Mouse (Mus musculus) adrenal gland, postnatal 10 days (tissue): ENCODE results near the gene Sec11a. TPM values are rescaled to one million over a fixed set of nuclear protein-coding genes. Genes with fewer than 3 reads are reported as not detected.
A peak's percentile ranks its signal among the peaks of the same experiment; 100 is the strongest.
"Not testable (repeated sequence)": the region's sequence is repeated elsewhere in the genome, so short reads cannot be mapped to it uniquely, and the experiment has no call there.

ENCODE experiments used
- DNase-seq: peaks from one replicate; pipeline ENCODE4 v3.0.0; 2021; ENCODE audit warnings: mixed read lengths
- long read RNA-seq, 2 experiments: library from polyadenylated mRNA; stranded (forward); transcript quantifications; one replicate each; pipeline ENCODE4 v2.0.0; 2021
- total RNA-seq, 2 experiments: library from RNA; stranded (reverse); gene quantifications; 2 replicates each; pipeline ENCODE4 v1.2.3; 2021

Gene Sec11a
- total RNA-seq, result 100 to 1,000 TPM; 113 to 124 TPM
- long read RNA-seq, experiment 1, transcript Sec11a-201 (6 exons, 1,345 nt), result major isoform, 152 of 169 reads
- long read RNA-seq, experiment 1, partial matches to known transcripts, result 1 of 169 reads
- long read RNA-seq, experiment 1, other reads (novel, unspliced or antisense), result 15 of 169 reads
- long read RNA-seq, experiment 2, transcript Sec11a-201 (6 exons, 1,345 nt), result major isoform, 80 of 85 reads
- long read RNA-seq, experiment 2, partial matches to known transcripts, result 1 of 85 reads
- long read RNA-seq, experiment 2, other reads (novel, unspliced or antisense), result 4 of 85 reads

DNA sequence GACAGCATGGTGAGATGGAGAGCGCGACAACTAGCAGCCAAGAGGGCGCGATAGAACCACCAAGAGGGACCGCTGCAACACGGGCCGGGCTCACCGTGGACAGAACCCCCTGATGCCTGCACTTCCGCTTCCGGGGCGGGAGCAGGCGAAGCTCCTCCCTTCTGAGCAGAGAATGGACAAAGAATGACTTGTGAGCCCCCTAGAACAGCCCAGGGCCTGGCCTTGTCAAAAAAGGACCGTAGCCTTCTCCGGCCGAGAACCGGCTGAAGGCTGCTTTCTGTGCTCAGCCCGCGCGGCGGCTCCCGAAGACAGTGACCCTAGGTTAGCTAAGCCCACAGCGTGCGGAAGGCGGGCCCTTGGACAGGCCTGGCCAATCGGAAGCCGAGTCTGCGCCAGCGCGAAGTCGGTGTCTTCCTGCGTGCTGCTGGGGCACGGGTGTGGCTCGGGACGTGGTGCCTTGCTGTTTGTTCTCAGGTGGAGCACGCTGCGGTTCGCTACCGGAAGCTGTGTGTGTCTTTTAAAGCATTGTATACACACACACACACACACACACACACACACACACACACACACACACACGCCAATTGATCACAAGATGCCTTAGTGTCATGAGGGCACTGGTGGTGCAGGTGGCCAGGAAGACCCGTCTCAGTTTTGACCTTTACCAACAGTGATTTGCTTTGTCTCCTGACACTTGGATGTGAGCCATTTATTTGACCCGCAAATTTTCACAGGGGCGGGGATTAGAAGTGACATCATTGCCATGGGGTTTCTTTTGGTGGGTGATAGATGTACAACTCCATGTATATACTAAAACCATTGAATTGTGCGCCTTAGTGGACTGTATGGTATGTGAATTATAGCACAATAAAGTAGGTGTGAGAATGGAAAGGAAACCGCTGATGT lies at the start of gene Sec11a:
Sec11a (minus strand) TSS at position 336 of the 906 bp plus-strand sequence.
- DNase-seq, result peak; percentile 95

DNA sequence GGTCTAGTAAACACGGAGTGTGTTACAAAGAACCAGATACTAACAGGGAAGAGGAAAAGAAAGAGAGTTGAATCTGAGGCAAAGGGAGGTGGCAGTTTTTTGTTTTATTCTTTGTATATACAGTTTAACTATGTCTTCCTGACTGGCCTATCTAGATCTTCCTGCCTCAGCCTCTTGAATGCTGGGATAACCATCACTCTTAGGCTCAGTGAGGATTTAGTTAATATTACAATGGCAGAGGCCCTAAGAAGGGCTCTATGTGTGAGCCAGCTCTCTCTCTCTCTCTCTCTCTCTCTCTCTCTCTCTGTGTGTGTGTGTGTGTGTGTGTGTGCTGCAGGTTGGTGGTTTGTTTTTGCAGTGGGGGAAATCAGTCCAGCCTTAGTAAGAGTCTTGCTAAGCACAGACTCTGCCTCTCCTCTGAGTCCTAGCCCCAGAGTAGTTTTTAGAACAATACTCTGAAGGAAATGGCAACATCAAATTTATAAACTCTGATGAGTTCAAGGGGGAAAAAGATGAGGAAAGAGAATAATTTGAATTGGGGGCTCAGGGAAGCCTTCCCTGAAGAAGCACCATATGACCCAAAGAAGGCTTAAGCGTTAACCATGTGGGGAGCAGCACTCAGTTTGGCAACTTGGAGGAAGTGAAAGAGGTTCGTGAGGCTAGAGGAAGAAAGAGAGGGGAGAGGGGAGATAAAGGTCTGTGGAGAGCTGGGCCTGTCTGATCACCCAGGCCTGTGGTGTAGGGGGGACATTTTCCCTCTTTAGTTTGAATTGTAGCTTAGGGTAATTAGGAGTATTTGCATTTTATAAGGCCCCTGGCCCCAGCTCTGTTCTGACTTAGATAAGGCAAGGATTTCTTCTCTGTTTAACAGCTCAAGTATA lies 47.9 kb upstream of the Sec11a start:
- no peak for DNase-seq

DNA sequence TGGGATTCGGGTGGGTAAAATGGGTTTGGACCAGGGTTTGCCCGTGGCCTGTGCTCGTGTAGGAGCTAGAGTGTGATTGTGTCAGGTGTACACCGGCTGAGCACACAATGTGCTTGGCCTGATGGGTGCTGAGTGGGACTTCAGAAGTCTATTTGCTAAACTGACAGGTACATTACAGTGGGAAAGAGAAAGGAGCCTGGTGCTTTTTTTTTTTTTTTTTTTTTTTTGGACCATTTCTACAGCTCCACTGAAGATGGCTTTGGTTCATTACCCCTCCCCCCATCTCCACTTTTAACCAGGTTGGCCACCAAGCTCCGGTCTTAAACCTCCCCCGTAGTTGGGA lies 47.1 kb upstream of the Sec11a start:
- no peak for DNase-seq

DNA sequence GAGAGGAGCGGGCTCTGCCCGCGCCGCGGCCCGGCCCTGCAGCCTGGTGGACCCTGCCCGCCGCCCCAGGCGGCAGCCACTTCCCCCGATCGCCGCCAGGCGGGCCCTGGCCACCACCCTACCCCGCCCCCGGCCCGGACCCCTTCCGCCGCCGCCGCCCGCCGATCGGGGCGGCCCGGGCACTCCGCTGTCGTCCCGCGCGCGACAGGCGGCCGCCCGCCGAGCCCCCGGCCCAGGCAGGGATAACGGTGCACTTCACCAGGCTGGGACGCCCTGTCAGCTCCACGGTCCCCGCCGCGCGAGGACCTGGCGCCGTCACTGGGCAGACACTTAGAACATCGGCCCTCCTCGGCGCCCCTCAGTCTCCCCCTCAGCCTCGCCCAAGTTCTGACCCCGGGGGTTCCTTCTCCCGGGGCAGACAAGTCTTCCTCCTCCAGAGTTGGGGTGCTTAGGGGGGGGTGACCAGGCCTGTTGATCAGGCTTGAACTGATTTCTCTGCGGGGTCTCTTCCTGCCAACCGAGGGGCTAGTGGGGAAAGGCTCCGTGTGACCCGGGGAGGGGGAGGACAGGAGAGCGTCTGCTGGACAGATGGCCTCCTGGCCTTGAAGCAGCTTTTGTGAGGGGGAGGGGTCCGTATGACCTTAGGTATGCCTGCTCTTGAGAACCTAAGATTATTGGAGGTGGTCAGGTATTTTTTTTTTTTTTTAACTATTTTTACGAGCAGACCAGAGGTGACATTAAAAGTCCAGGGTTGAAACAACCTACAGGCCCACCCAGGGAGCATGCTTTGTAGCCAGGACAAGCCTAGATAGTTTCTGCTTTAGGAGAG lies 46.5 kb upstream of the Sec11a start:
- DNase-seq, result peak; percentile 41

DNA sequence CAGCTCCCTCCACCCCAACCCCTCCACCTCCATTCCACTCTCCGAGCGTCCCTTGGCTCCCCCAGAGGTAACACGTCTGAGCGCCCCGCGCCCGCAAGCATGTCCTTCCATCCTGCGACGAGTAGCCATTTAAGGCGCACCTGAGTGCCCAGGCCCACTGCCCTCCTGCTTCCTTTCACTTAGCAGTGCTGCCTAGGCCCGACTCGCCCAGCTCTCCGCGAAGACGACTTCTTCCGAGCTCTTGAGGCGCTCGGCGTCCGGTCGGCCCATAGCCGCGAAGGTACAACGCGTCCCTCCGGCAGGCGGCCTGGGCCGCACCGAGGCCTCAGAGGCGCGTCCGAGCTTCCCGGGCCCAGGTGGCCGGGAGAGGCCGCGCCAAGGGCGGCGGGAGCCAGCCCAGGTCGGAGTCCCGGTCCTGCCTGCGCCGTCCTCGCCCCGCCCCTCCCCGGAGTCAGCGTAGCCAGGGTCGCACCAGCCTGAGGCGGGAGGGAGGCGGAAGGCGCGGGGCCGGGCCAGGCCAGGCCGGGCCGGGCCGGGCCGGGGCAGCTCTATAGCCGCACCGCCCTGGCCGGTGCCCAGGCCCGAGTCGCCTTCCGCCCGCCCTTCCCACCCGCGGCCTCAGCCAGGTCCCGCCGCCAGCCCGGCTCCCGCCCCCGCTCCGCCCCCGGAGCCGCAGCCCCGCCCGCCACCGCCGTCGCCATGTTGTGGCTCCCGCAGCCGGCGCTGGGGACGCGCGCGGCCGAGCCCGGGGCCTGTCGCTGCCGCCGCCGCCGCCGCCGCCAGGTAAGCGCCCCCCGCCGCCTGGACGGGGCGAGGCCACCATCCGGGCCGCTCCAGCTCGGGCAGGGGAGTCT lies 45.6 kb upstream of the Sec11a start, which contains the start of gene Zfp592:
Zfp592 (plus strand) TSS at position 702 of the 854 bp plus-strand sequence.
- peak; percentile 95 for DNase-seq

DNA sequence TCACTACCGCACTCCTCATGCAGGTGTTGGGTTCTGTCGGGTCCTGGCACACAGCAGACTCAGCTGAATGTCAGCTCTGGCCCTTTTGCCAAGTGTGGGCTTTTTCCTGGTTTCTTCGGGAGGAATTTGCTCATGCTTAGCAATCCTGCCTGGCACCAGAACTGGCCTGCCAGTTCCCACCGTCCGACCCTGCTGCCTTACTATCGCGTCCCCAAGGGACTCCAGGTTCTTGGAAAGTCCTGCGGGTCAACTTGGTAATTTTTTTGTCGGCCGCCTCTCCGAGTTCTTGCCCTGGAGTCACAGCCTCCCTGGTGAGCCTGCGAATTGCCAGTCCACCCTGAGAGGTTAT lies 45.0 kb upstream of the Sec11a start:
- DNase-seq, result peak; percentile 63

DNA sequence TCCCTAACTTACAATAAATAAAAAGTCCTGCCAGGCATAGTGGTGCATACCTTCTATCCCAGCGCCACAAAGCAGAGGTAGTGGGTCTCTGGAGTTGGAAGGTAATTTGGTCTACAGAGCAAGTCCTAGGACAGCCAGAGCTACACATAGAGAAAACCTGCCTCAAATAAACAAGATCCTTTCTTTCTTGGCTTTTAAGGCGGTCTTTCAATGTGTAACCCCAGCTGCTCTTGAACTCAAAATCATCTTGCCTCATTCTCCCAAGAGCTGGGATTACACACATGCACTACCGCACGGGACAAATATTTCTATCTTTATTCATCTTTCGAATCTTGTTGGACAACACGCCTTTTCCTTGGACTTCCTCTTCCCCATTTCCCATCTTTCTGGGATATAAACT lies 44.5 kb upstream of the Sec11a start:
- no peak for DNase-seq

DNA sequence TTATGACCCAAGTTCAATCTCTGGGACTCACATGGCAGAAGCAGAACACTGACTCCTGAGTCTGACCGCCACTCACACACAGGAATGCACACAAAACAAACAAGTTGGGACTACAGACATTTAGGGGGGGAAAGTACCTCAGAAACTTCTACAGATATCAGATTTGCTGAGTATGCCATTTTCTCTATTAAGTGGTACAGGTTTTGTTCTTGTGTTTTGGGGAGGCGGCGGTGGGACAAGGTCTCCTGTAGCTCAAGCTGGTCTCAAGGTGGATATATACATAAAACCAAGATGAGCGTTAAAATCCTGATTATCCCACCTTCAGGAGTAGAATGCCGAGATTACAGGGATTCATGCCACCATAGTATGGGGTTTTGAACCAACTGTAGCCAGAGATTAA lies 44.0 kb upstream of the Sec11a start:
- DNase-seq, result no peak

DNA sequence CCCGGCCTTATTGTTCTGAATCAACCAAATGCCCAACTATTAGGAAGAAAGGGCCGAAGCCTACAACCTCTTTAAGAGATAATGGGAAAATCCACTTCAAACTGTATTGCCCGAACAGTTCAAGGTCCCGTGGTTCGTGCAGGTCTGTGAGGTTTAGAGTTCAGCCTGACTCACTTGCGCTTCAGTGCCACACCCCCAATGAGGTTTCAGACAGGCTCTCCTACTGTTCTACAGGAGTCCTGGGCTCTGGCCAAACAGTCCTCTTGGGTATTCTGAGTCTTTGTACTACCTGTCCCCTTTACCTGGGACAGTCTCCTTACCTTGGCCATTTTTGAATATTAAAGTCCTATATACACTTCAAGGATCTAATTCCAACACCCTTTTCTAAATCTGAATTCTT lies 42.7 kb upstream of the Sec11a start:
- DNase-seq, result no peak

DNA sequence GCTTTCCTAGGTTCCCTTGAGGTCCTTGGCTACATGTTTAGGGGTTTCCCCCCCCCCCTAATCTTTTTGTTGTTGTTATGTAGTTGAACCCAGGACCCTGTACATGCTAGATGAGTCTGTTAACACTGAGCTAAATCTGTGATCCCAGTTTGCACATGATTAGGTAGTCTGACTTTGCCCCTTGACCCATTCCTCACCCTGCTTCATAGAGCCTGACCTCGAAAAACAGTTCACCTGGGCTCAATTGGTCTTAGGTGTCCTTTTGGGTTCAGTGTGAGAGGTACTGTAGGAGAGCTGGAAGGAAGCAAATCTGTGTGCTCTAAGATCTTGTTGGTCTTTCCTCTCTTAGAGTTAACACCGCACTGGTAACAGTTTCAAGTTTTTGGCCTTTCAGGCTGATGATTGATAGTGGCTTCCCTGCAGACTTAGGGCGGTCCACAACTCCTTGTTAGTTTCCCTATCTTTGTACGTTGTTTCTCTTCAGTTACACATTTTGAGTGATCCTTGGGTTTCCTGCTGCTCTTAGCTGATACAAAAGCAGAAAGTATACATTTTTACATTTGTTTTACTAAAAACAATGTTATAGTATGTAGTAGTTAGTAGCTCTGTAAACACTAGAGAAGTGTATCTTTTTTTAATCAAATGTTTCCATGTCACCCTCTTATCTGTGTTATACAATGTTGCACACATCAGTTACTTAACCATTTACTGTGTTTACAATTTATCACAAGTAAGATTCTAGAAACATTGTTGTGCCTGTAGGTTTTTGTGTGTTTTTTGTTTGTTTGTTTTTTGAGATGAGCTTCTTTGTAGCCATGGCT lies 40.4 kb upstream of the Sec11a start:
- no peak for DNase-seq

DNA sequence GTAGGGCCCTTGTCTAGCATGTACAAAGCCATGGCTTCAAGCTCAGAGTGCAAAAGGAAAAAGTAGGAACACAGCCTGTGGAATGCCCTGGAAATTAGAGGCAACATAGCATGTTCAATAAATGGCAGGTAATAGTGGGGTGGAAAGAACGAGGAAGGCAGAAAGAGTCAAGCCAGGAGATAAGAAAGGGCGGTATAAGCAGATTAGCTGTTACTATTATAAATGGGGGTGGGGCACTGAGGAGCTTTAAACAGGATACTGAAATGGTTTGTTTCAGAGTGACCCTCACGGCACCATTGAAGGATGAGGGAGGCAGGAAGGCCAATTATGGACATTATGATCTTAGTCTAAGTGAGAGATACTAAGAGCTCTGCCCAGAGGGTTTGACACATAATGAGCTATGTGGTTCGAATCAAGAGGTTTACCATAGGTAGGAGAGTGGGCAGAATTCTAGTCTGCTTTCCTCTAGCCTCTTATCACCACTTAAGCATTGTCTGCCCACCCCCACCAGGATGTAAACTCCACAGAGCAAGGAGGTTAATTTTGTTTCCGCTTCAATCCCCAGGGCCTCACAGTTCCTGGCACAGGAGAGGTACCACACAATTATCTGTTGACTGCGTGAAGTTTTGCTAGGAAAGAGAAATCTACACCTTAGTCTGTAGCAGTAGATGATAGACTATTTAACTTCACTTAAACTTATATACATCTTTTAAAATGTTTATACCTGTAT lies 39.0 kb upstream of the Sec11a start:
- no peak for DNase-seq

DNA sequence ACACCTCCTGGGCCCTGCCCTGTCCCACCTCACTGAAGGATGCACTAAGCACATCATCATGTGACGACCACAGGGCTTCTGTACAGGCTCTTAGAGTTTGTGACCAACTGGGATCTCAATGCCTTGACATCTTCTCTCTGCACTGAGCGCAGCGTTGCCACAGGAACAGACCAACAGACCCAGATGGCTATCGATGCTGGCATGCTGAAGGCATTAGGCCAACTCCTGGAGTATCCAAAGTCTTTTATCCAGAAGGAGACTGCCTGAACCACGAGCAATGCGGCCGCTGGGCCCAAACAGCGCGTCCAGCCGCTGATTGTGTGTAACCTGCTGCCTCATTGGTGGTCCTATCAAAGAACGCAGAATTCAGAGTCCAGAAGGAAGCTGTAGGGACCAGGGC lies 33.0 kb upstream of the Sec11a start:
- no peak for DNase-seq

DNA sequence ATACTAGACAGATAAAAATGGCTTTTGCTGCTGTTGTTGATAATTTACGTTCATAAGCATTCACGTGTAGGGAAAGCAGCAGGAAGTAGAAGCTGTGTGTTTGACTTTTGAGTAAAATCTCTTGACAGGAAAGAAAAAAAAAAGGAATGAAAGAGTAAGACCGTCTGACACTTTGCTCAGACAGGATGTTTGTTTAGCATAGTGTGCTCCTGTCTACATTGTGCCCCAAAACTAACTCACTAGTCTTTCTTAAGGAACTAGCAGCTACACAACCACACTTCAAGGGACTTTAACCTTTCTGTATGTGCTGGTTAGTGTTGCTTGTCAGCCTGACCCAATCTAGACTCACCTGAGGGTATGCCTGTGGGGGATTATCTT lies 26.0 kb upstream of the Sec11a start:
- not testable (repeated sequence) for DNase-seq

DNA sequence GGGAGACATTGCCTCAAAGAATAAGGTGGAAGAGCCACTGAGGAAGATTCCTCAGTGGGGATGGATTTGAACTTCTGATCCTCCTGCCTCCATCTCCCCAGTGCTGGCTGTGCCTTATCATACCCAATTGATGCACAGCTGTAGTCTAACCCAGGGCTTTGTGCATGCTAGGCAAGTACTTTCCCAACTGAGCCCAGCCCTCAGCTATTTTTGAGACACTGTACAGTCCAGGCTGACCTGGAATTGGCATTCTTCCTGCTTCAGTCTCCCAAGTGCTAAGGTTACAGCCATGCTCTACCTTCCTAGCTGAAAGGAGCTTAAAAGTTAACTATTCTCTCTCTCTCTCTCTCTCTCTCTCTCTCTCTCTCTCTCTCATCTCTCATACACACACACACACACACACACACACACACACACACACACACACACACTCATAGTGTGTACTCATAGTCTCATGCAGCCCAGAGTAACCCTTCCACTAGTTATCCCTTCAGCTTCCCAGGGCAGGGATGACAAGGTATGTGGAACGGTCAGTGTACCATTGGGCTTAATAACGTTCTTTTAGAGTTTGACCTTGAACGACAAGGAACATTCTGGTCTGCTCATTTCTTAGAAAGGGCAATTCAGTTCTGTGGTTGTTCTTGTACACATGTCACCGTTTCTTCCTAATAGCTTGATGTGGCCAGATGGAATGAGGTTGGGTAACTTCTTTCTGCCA lies 25.5 kb upstream of the Sec11a start:
- DNase-seq, result not testable (repeated sequence)

DNA sequence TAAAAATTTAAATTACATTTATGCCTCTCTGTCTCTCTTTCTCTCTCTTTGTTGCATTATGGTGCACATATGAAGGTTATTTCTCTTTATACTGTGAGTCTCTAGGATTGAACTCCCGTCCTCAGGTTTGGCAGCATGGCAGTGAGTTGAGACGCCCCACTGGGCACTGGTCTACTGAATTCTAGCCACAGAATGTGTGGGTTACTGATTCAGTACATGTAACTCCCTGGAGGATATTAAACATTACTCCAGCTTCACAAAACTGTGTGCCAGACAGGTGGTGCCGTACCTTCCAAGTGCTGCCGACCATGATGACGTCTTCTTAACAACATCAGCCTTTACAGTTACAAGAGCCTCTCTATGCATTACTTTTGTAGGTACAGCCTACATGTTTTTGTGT lies 24.5 kb upstream of the Sec11a start:
- no peak for DNase-seq

DNA sequence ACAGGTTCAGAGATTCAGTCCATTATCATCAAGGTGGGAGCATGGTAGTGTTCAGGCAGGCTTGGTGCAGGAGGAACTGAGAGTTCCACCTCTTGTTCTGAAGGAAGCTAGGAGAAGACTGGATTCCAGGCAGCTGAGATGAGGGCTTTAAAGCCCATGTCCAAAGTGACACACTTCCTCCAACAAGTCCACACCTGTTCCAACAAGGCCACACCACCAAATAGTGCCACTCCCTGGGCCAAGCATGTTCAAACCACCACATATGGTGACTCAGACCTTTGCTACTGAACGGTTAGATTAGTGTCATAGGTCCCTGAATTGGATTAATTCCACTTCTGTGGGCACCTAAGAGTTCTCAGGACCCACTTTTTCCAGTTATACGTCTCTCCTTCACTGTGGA lies 23.8 kb upstream of the Sec11a start:
- no peak for DNase-seq

DNA sequence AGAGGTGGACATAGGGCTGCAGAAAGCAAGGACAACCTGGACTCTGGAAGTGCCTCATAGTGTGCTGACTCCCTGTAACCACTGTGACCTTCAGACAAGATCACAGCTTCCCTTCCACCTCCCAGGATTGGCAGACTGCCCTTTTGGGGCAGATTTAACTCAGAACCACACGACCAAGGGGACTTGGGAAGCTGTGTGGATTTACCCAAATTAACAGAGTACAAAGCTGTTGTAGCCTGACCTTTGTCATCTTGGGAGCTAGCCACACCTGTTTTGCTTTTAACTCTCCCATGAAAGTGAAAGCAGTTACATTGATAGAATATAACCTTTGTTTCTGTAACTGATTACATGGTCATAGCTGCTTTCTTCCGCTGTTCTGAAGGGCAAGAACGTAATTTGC lies 23.3 kb upstream of the Sec11a start:
- peak; percentile 64 for DNase-seq

DNA sequence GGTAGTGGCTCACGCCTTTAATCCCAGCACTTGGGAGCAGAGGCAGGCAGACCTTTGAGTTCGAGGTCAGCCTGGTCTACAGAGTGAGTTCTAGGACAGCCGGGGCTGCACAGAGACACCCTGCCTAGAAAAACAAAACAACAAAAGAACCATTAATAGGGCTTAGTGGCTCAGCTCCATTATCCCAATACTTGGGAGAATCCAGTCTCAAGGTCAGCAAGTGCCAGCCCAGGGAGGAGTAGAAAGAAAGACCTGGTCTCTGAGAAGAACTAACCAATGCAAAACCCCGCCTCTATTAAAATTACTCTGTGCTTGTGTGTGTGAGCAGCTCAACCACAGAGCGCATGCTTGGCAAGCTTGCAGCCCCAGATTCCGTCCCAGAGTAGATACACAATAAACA lies 15.2 kb upstream of the Sec11a start:
- DNase-seq, result no peak

DNA sequence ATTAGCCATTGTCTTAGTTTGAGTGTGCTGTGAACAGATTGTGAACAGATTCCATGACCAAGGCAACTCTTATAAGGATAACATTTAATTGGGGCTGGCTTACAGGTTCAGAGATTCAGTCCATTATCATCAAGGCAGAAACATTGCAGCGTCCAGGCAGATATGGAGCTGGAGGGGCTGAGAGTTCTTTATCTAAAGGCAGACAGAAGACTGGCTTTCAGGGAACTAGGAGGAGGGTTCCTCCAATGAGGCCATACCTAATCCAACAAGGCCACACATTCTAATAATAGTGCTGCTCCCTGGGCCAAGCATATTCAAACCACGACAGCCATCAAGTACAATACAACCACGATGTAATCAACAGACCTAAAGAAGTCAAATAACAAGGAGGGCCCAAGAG lies 11.4 kb upstream of the Sec11a start:
- no peak for DNase-seq
